8 mouse cellular contexts compared by ENCODE assay signal in the genomic region with DNA sequence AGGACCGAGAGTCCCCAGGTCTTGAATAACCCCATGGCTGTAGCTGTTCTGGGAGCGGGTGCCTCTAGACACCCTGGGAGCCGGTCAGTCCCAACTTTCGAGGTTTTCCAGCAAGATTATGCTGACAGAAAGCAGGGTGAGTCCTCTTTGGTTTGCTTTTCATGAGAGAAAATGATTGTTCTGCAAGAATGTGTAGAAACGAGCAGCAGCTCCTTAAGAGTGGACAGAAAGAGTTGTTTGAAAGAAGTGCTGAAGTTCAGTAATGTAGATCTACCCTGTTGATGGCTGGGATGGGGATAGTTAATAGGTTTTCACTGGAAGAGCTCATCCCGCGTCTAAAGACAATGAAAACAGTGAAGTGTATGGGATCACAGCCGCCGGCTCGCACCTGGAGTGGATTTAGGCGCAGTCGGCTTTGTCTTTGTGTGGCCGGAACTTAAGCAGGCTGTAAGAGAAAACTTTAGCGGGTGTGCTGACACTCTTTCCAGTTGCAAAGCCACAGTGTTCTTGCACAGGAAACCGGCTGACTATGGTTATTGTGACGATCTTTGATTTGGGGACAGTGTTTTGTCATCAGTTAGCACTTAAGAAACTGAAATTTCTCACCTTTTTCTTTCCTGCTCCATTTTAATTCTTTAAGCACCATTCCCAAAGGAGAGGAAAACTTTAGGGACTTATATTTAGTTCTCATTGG. TPM values are rescaled to one million over a fixed set of nuclear protein-coding genes. Genes with fewer than 3 reads are reported as not detected.
DNase-seq lines count a peak whose midpoint lies in the region; ATAC-seq lines count a peak whose summit lies in the region.

No protein-coding gene starts in this region.

- H3K27ac ChIP-seq in kidney, embryonic 15.5 days, result no peak overlapping the region
- peak overlapping the region; percentile 95 for H3K27ac ChIP-seq in forebrain, embryonic 10.5 days
- H3K27ac ChIP-seq in limb, embryonic 13.5 days, result no peak overlapping the region
- H3K27ac ChIP-seq in neural tube, embryonic 15.5 days (replicated peaks), result no peak overlapping the region

- peak overlapping the region; percentile 27; the same call in 1 of the 2 replicates for H3K9ac ChIP-seq in kidney, embryonic 15.5 days
- peak overlapping the region; percentile 62 for H3K9ac ChIP-seq in limb, embryonic 13.5 days
- peak overlapping the region; percentile 50 for H3K9ac ChIP-seq in neural tube, embryonic 15.5 days (replicated peaks)

- no peaks in the 10 kb centered on the region for H3K9me3 ChIP-seq in kidney, embryonic 15.5 days (replicated peaks)
- H3K9me3 ChIP-seq in forebrain, embryonic 10.5 days, result no peaks in the 10 kb centered on the region
- no peaks in the 10 kb centered on the region for H3K9me3 ChIP-seq in limb, embryonic 13.5 days
- H3K9me3 ChIP-seq in neural tube, embryonic 15.5 days (replicated peaks), result no peaks in the 10 kb centered on the region

- no peaks in the 10 kb centered on the region for H3K36me3 ChIP-seq in kidney, embryonic 15.5 days
- H3K36me3 ChIP-seq in forebrain, embryonic 10.5 days (replicated peaks), result peaks cover 20% of the 10 kb centered on the region
- no peaks in the 10 kb centered on the region for H3K36me3 ChIP-seq in limb, embryonic 13.5 days
- no peaks in the 10 kb centered on the region for H3K36me3 ChIP-seq in neural tube, embryonic 15.5 days

- peaks cover 13% of the 10 kb centered on the region for H3K4me1 ChIP-seq in kidney, embryonic 15.5 days
- H3K4me1 ChIP-seq in forebrain, embryonic 10.5 days, result peaks cover 38% of the 10 kb centered on the region
- H3K4me1 ChIP-seq in limb, embryonic 13.5 days, result peaks cover 13% of the 10 kb centered on the region
- H3K4me1 ChIP-seq in neural tube, embryonic 15.5 days, result peaks cover 14% of the 10 kb centered on the region

- H3K27me3 ChIP-seq in kidney, embryonic 15.5 days, result peaks cover 58% of the 10 kb centered on the region
- peaks cover 55% of the 10 kb centered on the region for H3K27me3 ChIP-seq in forebrain, embryonic 10.5 days (ENCODE audit: poor library complexity, severe bottlenecking)
- H3K27me3 ChIP-seq in limb, embryonic 13.5 days, result peaks cover 61% of the 10 kb centered on the region
- H3K27me3 ChIP-seq in neural tube, embryonic 15.5 days (replicated peaks), result peaks cover 48% of the 10 kb centered on the region

- DNase-seq in kidney, postnatal 10 days, result no peak
- peak; percentile 41 for DNase-seq in forebrain, embryonic 10.5 days (ENCODE audit: extremely low spot score, low spot score)
- DNase-seq in adrenal gland, adult 2 months, result no peak
- no peak for DNase-seq in left cerebral cortex, postnatal 36 days (ENCODE audit: low spot score in 2 of 2)
- DNase-seq in layer of hippocampus, postnatal 14 days (ENCODE audit: low spot score in 2 of 2), result no peak

- intact Hi-C loops in left cerebral cortex, postnatal 36 days (cut with DNase I), result no loop called here

- H3K4me2 ChIP-seq in kidney, embryonic 15.5 days, result peak overlapping the region; percentile 78
- peak overlapping the region; percentile 74 for H3K4me2 ChIP-seq in limb, embryonic 13.5 days (replicated peaks)
- H3K4me2 ChIP-seq in neural tube, embryonic 15.5 days, result peak overlapping the region; percentile 82

- 3% methylated on average over 16 of the region's 16 CpGs for WGBS in kidney, embryonic 15.5 days
- WGBS in forebrain, embryonic 10.5 days, result under 1% methylated on average over 16 of the region's 16 CpGs
- WGBS in limb, embryonic 13.5 days, result under 1% methylated on average over 16 of the region's 16 CpGs
- WGBS in neural tube, embryonic 15.5 days, result 3% methylated on average over 16 of the region's 16 CpGs

- H3K4me3 ChIP-seq in kidney, embryonic 15.5 days (replicated peaks), result peak overlapping the region; percentile 51
- H3K4me3 ChIP-seq in forebrain, embryonic 10.5 days, result peak overlapping the region; percentile 80
- H3K4me3 ChIP-seq in limb, embryonic 13.5 days, result peak overlapping the region; percentile 51
- H3K4me3 ChIP-seq in neural tube, embryonic 15.5 days (replicated peaks), result peak overlapping the region; percentile 54

- ATAC-seq in kidney, embryonic 15.5 days (replicated peaks; ENCODE audit: low FRiP score), result no peak; the same call in 1 of the 2 replicates
- ATAC-seq in limb, embryonic 13.5 days (ENCODE audit: low FRiP score, low read depth), result no peak
- ATAC-seq in neural tube, embryonic 15.5 days (ENCODE audit: low FRiP score), result no peak; the same call in 1 of the 2 replicates

RNA-seq across cellular contexts. Expression of a gene that starts 9.7 kb away (rescaled TPM):
- 0.12 and 0.19 TPM in 2 replicates for polyA plus RNA-seq in kidney, embryonic 15.5 days (2015; fragmentation: Nextera tagmentation; extraction: Ambion mirVana)
- 9.3 and 11.1 TPM in 2 replicates for polyA plus RNA-seq in forebrain, embryonic 10.5 days (2016; fragmentation: Nextera tagmentation; extraction: Ambion mirVana)
- polyA plus RNA-seq in limb, embryonic 13.5 days (2015; fragmentation: Nextera tagmentation; extraction: Ambion mirVana), result 0.27 and 0.38 TPM in 2 replicates
- polyA plus RNA-seq in neural tube, embryonic 15.5 days (2015; fragmentation: Nextera tagmentation; extraction: Ambion mirVana), result 0.22 and 0.32 TPM in 2 replicates
- 1 to 10 TPM in 1 of 2 experiments, under 1 TPM in 1; 0.10 to 1.3 TPM for total RNA-seq in adrenal gland, adult 2 months (2021)
- 0.03 and 0.22 TPM in 2 replicates for polyA plus RNA-seq in adrenal gland, adult 2 months (2012; rRNA removed)
- total RNA-seq in left cerebral cortex, postnatal 36 days (2021), result under 1 TPM; 0.27 to 0.37 TPM
- 1 to 10 TPM; 1.2 to 1.8 TPM for total RNA-seq in layer of hippocampus, postnatal 14 days (2021)
